Mouse (Mus musculus): ENCODE measurements around the gene Atp6v1f. TPM values are rescaled to one million over a fixed set of nuclear protein-coding genes. Genes with fewer than 3 reads are reported as not detected.
A peak's percentile ranks its signal among the peaks of the same experiment; 100 is the strongest.

The Atp6v1f gene
- 100 to 1,000 TPM; 101 to 102 TPM for total RNA-seq (2021)
- long read RNA-seq, experiment 1, transcript Atp6v1f-201 (2 exons, 703 nt) = major isoform, 45 of 47 reads
- long read RNA-seq, experiment 1, partial matches to known transcripts = 0 of 47 reads
- long read RNA-seq, experiment 1, other reads (novel, unspliced or antisense) = 2 of 47 reads
- long read RNA-seq, experiment 2, transcript Atp6v1f-201 (2 exons, 703 nt) = major isoform, 40 of 40 reads
- long read RNA-seq, experiment 2, partial matches to known transcripts = 0 of 40 reads
- long read RNA-seq, experiment 2, other reads (novel, unspliced or antisense) = 0 of 40 reads

DNA sequence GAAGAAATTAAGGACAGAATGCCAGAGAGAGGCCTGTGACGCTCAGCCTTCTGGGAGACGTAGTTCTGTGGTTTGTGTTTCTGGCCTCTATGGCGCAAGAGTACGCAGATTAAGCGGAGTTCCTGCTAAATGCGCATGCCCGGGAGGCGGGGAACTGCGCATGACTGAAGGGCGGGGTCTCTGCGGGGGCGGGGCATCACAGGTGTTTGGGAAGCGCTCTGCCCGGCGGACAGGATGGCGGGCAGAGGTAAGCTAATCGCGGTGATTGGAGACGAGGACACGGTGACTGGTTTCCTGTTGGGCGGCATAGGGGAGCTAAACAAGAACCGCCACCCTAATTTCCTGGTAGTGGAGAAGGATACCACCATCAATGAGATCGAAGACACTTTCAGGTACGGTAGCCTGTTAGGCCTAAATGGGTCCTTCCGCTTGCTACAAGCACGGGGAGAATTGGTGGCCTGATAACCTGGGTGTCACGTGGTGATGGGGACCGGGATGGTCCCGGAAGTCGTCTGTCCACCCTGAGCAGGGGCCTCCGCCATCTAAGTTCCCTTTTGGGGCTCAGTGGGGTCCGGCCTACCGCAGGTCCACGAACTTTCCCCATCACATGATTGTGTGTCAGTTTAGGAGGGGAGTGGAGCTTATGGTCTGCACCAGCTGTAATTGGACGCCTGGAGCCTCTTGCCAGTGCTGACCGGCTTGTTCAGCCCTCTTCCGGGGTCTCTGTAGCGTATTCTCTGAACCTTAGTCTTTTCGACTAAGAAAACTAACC lies at the start of gene Atp6v1f:
Atp6v1f (plus strand) TSS at position 136 of the 772 bp plus-strand sequence.
- DNase-seq = peak; percentile 93

DNA sequence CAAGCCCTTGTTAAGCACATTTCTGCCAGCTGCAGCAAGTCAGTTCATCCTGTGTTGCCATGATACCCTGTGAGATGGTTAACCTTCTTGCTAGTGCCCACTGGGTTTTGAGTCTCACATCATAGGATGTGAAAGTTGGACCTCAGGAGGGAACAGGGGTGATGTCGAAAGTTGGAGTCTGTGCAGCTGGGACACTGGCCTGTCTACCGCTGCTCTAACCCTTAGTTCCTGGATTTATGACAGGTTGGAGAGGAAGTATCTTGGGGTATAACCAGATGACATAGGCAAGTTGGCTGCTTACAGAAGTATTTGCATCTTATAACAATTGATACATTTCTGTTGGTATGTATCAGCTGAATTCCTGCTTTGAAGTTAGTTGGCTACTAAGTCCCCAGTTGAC lies 46.9 kb upstream of the Atp6v1f start:
- no peak for DNase-seq

DNA sequence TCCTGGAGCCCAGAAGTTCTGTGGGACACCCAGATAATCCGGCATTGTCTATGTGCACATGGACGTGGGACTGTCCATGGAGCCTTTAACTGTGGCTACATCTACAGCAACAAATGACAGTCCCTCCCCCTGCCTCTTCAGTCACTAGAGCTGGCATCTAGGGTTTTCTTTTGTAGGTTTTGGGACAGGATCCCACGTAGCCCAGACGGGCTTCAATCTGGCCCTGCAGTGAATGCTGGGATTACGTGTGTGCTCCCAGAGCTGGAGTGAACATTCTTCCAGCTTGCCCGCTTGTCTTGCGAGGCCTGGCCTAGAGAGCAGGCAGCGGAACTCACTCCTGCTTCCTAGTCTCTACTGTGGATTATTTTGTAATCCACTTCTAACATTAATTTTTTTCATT lies 42.4 kb upstream of the Atp6v1f start:
- DNase-seq = no peak

DNA sequence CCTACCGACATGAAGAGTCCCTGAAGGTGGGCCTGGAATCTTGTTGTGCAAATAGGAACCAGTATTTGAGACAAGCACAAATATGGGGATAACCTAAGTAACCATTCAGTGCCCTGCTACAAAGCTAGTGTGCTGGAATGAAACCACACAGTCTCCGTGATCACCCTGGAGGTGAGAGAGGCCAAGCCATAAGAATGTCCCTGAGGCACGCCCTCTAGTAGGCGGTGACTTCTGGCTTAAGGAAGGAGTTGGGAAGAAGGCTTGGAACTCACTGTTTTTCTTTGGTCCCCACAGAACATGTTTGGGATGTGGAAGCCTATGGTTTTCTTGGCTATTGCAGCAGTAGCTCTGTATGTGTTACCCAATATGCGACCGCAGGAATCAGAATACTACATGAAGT lies 41.2 kb upstream of the Atp6v1f start:
- no peak for DNase-seq

DNA sequence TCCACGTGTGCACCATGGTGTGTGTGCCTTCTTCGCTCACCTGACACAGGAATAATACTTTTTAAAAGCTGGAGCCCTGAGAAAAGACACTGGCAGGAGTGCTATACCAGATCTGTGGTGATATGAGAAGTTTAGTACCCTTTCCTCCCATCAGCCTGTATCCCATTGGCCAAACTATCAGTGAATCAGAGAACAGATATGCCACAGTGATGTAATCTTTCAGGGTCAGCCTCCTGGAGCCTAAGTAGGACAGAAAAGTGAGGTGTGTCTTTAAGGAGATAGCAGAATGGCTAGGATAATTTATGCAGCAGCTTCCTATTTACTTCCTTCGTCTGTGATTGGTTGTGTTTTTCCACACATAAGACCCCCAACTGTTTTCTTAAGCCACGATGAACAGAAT lies 39.3 kb upstream of the Atp6v1f start:
- DNase-seq = no peak

DNA sequence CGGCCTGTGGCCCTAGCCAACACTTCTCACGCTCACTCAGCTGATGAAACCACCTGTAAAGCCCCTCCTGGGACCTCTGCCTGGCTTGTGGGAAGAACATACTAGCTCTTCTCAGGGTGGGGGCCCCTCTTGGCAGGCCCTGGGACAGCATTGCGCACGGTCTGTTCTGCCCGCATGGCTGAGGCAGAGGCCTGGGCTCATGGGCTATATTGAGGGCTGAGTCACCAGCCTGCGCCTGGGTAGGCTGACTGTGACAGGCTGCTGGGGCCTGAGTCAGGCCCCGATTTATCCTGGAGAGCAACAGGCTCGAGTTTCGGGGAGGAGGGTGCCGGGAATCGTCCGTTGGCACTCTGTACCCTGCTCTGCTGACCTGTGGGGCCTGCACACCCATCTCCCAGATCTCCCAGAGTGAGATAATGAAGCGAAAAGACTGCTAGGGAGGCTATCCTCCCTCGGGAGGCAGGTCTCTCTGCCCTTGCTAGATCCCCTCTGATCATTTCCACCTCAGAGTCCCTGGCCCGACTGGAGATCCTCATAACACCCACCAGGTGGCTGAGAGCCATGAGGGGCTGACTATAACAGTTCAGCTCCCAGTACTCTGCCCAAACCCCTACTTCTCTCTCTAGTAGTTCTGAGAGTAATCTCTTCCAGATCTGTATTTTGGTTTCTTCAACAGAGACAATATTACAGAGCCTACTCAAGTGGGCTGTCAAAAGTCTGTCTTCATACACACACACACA lies 36.7 kb upstream of the Atp6v1f start:
- peak; percentile 47 for DNase-seq

DNA sequence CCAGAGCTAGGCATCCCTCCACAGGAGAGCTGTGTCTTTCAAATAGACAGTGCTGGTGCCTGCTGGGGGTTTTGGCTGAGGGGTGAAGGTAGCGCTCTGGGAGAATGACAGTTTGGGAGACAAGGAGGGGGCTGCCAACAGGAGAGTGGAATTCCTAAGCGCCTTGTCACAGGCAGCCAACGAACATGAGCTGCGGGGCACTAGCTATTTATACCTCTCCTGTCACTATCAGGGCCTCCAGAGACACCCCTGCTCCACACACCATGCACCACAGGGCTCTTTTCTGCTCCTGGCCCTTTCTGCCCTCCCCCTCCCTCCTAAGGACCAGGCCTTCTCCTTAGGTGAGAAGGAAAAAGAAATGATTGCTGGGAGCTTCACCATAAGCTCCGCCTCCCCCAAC lies 36.0 kb upstream of the Atp6v1f start:
- DNase-seq = no peak

DNA sequence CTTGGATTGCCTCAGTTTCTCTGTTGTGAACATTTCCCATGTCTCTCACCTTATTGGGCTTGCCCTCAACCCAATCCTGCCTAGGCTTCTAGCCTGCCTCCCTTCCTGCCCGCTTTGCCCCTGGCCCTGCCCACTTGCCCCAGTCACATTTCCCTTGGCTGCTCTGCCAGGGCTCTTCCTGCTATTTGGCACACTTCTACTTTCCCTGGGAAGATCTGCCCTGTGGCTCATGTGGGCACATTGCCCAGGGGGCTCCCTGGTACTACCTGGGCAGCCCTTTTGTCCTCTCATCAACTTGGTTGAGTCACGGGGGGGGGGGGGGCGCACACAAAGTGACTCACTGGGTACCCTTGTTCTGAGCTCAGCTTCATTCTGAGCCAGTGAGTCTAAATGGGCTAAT lies 35.4 kb upstream of the Atp6v1f start:
- DNase-seq = no peak

DNA sequence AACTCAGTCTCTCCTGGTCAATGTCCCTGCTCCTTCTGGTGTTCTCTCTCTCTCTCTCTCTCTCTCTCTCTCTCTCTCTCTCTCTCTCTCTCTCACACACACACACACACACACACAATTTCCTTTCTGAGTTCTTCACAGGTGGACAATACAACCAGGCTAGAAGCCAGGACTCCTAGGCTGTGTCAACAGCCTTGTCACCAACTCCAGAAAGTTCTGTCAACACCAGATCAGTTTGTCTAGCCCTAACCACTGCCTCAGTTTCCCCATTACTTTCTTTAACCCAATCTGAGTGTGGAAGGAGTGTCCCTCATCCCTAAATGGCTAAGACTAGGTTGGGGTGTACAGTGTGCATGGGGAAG lies 34.9 kb upstream of the Atp6v1f start:
- no peak for DNase-seq

DNA sequence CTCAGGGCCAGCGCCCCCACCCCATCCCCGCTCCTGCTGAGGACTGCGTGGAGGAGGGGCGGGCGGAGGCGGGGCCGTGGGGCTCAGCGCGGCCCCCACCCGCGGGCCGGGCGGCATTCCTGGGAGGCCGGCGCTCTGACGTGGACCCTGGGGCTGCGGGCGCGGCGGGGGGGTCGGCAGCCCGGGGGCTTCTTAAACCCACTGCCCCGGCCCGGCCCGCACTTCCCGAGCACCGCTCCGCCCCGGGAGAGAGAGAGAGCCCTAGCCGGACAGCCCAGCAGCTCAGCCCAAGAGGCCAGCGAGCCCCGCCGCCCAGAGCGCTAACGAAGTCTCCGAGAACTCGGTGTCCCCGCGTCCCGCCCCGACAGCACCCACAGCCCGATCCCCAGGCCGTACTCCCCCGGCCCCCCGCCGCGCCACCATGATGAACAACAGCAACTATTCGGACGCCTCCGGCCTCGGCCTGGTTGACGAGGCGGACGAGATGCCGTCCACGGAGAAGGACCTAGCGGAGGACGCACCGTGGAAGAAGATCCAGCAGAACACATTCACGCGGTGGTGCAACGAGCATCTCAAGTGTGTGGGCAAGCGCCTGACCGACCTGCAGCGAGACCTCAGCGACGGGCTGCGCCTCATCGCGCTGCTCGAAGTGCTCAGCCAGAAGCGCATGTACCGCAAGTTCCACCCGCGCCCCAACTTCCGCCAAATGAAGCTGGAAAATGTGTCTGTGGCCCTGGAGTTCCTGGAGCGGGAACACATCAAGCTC lies 34.3 kb upstream of the Atp6v1f start, which contains the start of gene Flnc:
Flnc (plus strand) TSS at position 219 of the 766 bp plus-strand sequence.
- peak; percentile 76 for DNase-seq

DNA sequence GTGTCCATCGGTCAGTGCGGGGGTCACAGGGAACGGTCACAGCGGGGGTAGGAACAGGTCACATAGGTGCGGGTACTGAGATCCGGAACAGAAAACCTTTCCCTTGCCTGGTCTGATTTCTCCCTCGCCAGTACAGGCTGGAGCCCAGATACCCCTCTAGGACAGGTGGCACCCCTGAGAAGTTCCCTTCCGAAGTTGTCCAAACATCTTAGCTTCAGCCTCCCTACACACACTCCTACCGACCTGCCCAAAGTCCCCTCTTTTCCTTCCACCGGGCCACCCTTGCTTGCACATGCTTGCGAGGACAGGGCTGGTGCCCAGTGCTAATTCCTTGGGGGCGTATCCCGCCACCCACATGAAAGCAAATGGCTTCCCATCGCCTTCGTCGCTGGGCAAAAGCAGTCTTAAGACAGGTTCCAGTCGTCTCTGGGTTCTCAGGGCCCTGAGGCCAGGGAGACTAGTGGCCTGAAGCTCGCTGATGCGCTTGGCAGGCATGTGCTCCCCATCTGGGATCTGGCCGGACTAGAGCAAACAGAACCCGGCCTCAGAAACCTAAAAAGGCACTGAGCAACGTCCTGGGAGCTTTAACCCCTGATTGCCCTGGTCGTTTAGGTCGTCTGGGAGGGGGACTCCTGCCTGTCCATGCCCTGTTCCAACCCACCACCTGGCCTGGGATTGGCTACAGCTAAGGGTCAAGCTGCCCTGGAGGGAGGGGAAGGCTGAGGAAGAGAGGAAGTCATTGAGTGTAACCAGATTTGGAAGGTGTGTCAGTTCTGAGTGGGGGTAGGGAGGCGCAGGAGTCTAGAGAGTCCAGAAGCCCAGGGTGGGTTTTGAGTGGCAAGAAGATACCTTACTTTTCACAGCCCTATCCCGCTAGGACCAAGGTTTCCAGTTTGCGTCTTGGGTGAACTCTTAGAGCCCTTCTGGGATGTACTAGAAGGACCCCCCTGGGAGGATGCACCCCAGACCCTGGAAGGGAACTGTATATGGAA lies 33.4 kb upstream of the Atp6v1f start:
- DNase-seq = peak; percentile 68

DNA sequence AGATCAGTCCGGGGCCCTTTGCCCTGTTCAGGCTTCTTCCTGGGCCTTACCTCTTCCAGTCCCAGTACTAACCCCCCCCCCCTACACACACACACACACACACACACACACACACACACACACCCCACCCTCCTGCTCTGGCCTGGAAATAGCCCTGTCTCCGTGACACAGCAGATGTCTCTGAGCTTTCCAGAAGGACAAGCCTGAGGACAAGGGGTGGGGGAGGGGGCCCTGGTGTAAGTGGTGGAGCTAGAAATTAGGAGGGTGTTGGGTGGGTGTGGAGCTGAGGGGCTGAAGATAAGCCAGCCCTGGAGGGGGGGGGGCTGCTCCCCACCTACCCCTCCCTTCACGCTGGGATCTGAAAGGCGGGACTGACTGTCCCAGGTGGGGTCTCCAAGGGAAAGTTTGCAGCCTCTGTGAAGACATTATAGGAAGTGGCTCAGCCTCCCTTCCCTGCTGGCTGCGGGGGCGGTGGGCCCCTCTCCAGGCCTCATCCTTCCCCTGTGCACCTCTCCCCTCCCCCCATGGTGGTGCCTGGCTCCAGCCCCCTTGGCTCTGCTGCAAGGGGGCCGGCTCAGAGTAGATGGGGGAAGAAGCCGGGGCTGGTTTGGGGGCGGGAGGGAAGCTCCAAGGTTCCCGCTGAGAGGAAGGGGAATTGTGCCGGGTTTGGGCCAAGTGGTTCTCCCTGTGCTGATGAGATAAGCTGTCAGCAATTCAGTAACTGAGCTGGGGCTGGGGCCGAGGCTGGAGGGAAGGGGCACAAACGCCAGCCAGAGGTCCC lies 32.4 kb upstream of the Atp6v1f start:
- peak; percentile 78 for DNase-seq

DNA sequence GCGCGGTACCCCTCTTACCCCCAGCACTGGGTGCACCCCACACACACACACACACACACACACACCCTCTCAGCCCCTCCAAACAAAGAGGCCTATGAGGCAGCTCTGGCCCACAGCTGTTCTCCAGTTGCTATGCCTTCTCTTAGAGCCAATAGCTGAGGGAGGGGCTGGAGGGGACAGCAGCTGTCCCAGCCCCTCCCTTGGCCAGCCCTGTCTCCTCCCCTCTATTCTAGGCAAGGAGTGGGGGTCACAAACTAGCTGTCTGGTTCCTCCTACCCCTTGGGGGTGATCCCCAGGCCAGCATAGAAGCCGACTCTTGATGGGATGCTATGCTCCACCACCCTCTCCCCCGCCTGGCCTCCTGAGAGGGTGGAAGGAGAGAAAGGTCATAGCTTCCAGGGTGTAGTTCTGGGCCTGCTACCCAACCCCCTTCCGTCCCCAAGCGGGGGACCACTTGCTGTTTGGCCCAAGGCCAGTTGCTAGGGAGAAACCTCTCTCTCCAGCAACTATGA lies 31.5 kb upstream of the Atp6v1f start:
- DNase-seq = peak; percentile 62

DNA sequence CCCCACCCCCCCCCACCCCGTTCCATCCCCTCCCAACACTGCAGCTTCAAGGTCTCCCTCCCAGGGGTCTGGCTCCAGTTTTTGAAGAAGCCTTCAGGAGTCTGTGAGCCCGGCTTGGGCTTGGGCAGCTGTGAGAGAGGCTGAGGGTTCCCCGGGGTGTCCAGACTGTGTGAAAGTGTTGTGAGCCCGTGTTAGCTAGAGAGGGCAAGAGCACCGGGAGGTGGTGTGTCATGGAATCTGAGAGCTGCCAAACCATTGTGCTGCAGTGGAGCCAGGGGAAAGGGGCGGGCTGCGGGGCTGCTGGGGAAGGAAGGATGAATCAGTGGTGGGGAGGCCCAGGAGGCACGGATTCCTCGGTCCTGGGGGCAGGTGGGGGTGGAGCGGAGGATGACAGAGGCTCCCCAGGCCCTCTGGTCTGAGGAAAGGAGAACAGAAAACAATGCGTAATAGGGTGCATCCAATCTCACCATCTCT lies 31.0 kb upstream of the Atp6v1f start:
- peak; percentile 72 for DNase-seq

DNA sequence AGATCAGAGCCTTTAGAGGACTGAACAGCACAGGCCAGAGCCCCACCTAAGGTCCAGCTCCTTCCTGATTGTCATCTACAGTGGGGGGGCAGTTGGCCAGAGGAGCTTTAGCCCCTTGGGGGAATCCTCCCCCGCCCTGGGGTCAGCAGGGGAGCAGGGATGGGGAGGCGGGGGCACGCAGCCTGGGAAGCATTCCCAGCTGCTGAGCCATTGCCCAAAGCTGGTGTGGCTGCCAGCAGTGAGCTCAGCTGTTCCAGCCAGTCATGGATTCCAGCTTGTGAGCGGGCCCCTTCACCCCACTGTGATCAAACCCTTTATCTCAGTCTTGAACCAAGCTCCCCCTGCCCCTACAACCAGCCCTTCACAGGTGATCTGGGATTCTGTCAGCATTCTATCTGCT lies 28.3 kb upstream of the Atp6v1f start:
- peak; percentile 67 for DNase-seq

DNA sequence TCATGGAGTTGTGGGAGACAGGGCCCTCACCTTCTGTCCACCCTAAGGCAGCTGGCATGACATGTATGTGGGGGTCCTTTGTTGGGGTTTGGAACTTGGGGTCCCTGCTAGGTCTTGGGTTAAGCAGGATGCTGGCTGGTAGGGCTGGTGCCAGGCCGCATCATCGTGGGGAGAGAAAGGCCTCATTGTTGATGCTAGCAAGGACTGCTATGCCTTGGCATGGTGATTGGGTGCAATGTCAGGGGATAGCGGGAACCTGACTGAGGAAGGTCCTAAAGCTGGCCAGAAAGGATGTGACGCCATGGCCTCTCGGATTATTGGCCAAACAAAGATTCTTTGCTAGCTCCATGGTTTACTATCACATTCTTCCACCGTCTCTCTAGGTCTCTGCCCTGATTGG lies 27.7 kb upstream of the Atp6v1f start:
- DNase-seq = no peak

DNA sequence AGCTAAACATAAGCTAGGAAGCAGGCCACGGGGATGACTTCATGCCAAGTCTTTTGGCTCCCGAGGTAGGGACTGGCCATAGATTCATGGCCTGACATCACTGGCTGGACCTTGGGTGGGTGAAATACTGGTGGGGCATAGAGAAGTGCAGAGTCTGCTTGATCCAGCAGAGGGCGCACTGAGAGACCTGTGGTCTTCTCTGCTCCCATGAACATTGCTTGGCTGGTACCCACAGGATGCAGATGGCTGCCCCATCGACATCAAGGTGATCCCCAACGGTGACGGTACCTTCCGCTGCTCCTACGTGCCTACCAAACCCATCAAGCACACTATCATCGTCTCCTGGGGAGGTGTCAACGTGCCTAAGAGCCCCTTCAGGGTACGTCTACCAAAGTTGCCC lies 22.7 kb upstream of the Atp6v1f start:
- peak; percentile 66 for DNase-seq

DNA sequence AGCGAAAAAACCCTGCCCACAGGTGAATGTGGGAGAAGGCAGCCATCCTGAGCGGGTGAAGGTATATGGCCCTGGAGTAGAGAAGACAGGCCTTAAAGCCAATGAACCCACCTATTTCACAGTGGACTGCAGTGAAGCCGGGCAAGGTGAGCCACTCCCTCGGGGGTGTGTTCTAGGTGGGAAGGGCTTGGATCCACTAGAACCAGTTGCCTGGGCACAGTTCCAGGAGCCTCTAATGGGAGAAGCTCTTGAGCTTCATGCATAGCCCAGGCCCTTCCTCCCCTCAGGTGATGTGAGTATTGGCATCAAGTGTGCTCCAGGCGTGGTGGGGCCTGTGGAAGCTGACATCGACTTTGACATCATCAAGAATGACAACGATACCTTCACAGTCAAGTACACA lies 22.2 kb upstream of the Atp6v1f start:
- DNase-seq = no peak

DNA sequence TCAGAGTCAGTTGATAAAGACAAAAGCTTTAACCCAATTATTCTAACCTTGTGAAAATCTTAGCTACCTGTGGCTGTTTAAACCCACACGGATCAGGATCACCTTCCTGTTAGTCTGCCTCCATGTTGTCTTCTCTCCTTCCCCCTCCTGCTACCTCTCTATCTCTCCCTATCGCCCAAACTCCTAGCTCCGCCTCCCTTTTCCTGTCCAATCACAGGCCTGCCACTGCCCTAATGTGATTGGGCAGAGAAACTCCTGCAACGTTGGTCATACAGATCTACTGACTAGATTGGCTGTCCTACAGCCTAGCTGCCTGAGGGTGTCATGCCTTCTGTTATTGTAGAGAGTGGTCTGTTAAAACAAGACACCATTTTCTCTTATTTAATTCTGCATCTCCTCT lies 17.7 kb upstream of the Atp6v1f start:
- no peak for DNase-seq

DNA sequence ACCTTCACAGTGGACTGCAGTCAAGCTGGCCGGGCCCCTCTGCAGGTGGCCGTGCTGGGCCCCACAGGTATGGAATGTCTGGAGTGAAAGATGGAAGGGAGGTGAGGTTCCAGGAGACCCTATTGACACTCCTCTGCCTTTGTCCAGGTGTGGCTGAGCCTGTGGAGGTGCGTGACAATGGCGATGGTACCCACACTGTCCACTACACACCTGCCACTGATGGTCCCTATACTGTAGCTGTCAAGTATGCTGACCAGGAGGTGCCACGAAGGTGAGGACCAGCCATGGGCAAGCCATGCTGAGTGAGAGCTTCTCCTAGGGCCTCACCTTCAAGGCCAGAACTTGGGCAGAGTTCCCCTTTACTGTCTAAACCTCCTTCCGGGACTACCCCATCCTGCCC lies 16.9 kb upstream of the Atp6v1f start:
- no peak for DNase-seq
